Mouse (Mus musculus): ENCODE measurements around the gene Tgfbrap1.

GRCm38 (mm10) chr1:43098031-43098984 is at the start of gene Tgfbrap1, which contains the start of gene AI597479:
- TF ChIP-seq CTCF (IDR thresholded peaks at IDR 0.05) = no peak
- TF ChIP-seq EP300 (IDR thresholded peaks at IDR 0.05) = no peak
